Mouse (Mus musculus): ENCODE measurements around the gene 1700001K19Rik. TPM values are rescaled to one million over a fixed set of nuclear protein-coding genes. Genes with fewer than 3 reads are reported as not detected.

Gene 1700001K19Rik
- polyA plus RNA-seq (2017; shearing (Covaris generic)): not detected

DNA sequence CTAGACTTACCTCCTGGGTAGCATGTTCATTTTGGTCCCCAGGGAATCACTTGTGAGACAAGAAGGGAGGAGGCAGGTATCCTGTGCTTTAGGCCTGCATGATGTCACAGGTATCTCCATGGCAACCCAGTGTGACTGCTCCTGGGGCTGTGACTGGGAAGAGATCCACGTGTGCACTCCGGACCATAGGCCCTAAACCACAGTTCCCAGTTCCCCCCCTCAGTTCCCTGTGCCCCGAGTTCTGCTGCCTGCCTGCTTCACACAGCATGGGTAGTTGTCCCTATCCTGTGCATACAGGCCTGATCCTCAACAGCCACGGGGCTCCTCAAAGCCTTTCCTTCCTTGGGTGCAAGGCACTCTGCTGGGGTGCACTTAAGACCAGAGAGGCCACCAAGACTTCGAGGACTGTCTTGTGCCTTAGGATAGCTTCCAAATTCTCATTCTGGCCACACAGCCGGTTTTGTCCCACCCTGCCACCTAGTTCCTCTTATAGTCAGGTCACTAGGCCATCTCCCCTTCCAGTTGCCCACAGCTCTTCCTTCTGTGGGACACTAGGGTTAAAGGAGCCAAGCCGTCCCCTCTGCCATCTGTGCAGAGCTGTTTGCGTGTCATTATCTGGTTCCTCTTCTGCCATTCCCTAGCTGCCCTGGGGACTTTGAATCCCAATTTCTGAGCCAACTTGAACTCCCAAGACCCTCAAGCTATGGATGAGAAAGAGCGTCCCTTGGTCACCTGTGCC, at the start of gene 1700001K19Rik:
Gene 1700001K19Rik (minus strand): TSS at position 59 of the 739 bp plus-strand sequence.

GRCm38 (mm10) chr12:110702556-110702955, 20.1 kb upstream of the 1700001K19Rik start, which contains the start of gene Hsp90aa1:
Hsp90aa1 (minus strand) TSS chr12:110702728.

Other genes starting within 250 kb of the 1700001K19Rik start
- 230 TPM for gene Ppp2r5c, start 235.5 kb downstream of the 1700001K19Rik start, polyA plus RNA-seq (2017; shearing (Covaris generic))
- 34.8 TPM for gene Dync1h1, start 81.2 kb downstream of the 1700001K19Rik start, polyA plus RNA-seq (2017; shearing (Covaris generic))
- gene Hsp90aa1, start 20.1 kb upstream of the 1700001K19Rik start, polyA plus RNA-seq (2017; shearing (Covaris generic)): 321 TPM
- gene Wdr20, start 55.3 kb upstream of the 1700001K19Rik start, polyA plus RNA-seq (2017; shearing (Covaris generic)): 72.6 TPM
- gene Mok, start 158.3 kb upstream of the 1700001K19Rik start, polyA plus RNA-seq (2017; shearing (Covaris generic)): 0.31 TPM
- 4.6 TPM for gene Zfp839, start 167.6 kb upstream of the 1700001K19Rik start, polyA plus RNA-seq (2017; shearing (Covaris generic))
- gene Cinp, start 206.5 kb upstream of the 1700001K19Rik start, polyA plus RNA-seq (2017; shearing (Covaris generic)): 34.8 TPM
- 2.6 TPM for gene Tecpr2, start 206.6 kb upstream of the 1700001K19Rik start, polyA plus RNA-seq (2017; shearing (Covaris generic))